Mouse (Mus musculus) splenic B cell, adult 2 months (primary cell): ENCODE measurements around the gene Ccdc89.

ENCODE experiments used
- DNase-seq: peaks from one replicate; pipeline ENCODE4 v3.0.0-alpha.2; 2011; ENCODE audit warnings: low read depth, low spot score
- H3K27me3 ChIP-seq: 2 replicates; pipeline ENCODE4 v1.6.1; 2012; ENCODE audit warnings: mild to moderate bottlenecking, low read length, moderate library complexity, mixed read lengths; ENCODE audit not compliant: control insufficient read depth, poor library complexity, insufficient read depth, severe bottlenecking
- H3K36me3 ChIP-seq: 2 replicates; pipeline ENCODE4 v1.6.1; 2012; ENCODE audit warnings: mild to moderate bottlenecking, low read length, moderate library complexity, mixed read lengths; ENCODE audit not compliant: control insufficient read depth, poor library complexity, insufficient read depth, severe bottlenecking

The Ccdc89 gene

GRCm38 (mm10) chr7:90456149-90456844, 29.9 kb downstream of the Ccdc89 start:
- H3K36me3 ChIP-seq = peaks cover 1% of the 10 kb centered on the region; the same call in 1 of the 2 replicates
- no peak for DNase-seq
- H3K27me3 ChIP-seq = no peaks in the 10 kb centered on the region

- Histone ChIP-seq H3K27me3 (no peaks in the 10 kb centered on the region), H3K36me3 (0 out of 2 replicates have a peak, but pooled peaks cover 1% of the 10 kb centered on the region)
- peak; percentile 85 for DNase-seq
Measured at GRCm38 (mm10) chr7:90456845-90457468, 30.6 kb downstream of the Ccdc89 start, which contains the start of gene Tmem126a. Gene Tmem126a, minus strand, starts transcription at chr7:90457229.

GRCm38 (mm10) chr7:90457517-90457916, 31.1 kb downstream of the Ccdc89 start:
- Histone ChIP-seq H3K36me3 (0 out of 2 replicates have a peak, but pooled peaks cover 1% of the 10 kb centered on the region), H3K27me3 (no peaks in the 10 kb centered on the region)
- DNase-seq = peak; percentile 15

- no peaks in the 10 kb centered on the region for H3K27me3 ChIP-seq
- H3K36me3 ChIP-seq = no peaks in the 10 kb centered on the region
- no peak for DNase-seq
Measured at GRCm38 (mm10) chr7:90460330-90460729, 34.0 kb downstream of the Ccdc89 start.

GRCm38 (mm10) chr7:90460930-90461329, 34.6 kb downstream of the Ccdc89 start:
- peak; percentile 57 for DNase-seq
- H3K27me3 ChIP-seq = no peaks in the 10 kb centered on the region

GRCm38 (mm10) chr7:90461441-90461840, 35.1 kb downstream of the Ccdc89 start:
- no peak for DNase-seq
- no peaks in the 10 kb centered on the region for H3K27me3 ChIP-seq
- H3K36me3 ChIP-seq = no peaks in the 10 kb centered on the region

More at GRCm38 (mm10) chr7:90460930-90461329, 34.6 kb downstream of the Ccdc89 start:
- no peaks in the 10 kb centered on the region for H3K36me3 ChIP-seq

GRCm38 (mm10) chr7:90473511-90473910, 47.1 kb downstream of the Ccdc89 start:
- H3K36me3 ChIP-seq = peaks cover 5% of the 10 kb centered on the region; the same call in 1 of the 2 replicates
- no peak for DNase-seq
- no peaks in the 10 kb centered on the region for H3K27me3 ChIP-seq

- Histone ChIP-seq H3K36me3 (peaks cover 3% of the 10 kb centered on the region; the same call in 1 of the 2 replicates), H3K27me3 (no peaks in the 10 kb centered on the region)
- DNase-seq = peak; percentile 99
Measured at GRCm38 (mm10) chr7:90475793-90476312, 49.5 kb downstream of the Ccdc89 start, which contains the start of gene Tmem126b. Gene Tmem126b, minus strand, starts transcription at chr7:90476001.

- DNase-seq = peak; percentile 24
- Histone ChIP-seq H3K27me3 (no peaks in the 10 kb centered on the region), H3K36me3 (peaks cover 3% of the 10 kb centered on the region; the same call in 1 of the 2 replicates)
Measured at GRCm38 (mm10) chr7:90476313-90477245, 50.2 kb downstream of the Ccdc89 start, which contains the start of gene Dlg2. Gene Dlg2, plus strand, starts transcription at chr7:90476672.
